Comparison of ENCODE assay signal across 13 mouse cellular contexts in the genomic region with DNA sequence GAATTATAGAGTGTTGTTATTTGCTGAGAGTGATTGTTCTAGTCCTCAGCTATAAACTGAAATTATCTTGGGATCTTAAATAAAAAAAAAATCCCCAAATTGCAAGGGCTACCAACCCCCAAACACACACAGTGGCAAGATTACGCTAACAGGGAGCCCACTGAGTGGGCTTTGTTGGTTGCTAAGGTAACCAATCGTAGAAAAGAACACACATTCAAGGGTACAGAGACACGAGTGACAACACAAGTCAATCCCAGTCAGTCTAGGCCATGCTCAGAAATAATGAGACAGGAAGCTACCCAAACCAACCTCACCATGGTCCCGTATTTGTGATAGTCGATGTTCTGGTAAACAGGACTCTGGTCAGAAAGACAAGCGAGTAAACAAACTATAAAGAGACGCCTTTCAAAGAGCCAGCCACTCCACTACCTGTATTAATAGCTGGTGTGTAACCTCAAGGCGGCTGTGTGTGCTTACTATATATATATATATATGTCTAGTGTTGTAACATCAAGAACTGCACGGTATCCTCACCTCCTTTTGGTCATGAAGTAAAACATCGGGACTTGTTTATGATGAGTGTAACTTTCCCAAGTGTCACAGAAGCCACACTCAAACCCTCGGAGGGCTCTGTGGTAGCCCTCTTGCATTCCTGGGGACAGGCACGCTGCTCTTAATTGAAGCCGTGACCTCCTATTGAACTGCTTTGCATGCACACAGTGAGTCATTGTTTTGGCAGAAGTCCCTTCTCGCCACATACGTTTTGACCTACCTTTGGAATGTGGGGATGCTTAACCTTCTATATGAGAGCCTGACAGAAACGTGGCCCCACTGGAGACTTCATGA. TPM values are rescaled to one million over a fixed set of nuclear protein-coding genes. Genes with fewer than 3 reads are reported as not detected.
DNase-seq lines count a peak whose midpoint lies in the region; ATAC-seq lines count a peak whose summit lies in the region.
"Had no signal": no experiment of that assay in that cellular context is flagged by ENCODE, and none has a peak within 500 bp of the region (broad histone marks: within the 10 kb centered on the region; RNA-seq: fewer than 3 reads in every experiment).

No protein-coding gene starts in this region.

- peak; percentile 35 for DNase-seq in adrenal gland, postnatal 10 days
- DNase-seq in adrenal gland, postnatal 25 days: no peak
- DNase-seq in midbrain, embryonic 10.5 days (ENCODE audit: low spot score): no peak
- DNase-seq in forelimb bud, embryonic 11.5 days (ENCODE audit: low read depth, low spot score): peak; percentile 58
- peak; percentile 46 for DNase-seq in retina, embryonic 14.5 days (ENCODE audit: low spot score)
- DNase-seq in spleen, adult 18-20 months: no peak
- no peak for DNase-seq in gastrocnemius, postnatal 25 days
- DNase-seq: B cell, adult 2 months; cerebellum, adult 9-10 months; kidney, adult 11 months had no signal

- H3K36me3 ChIP-seq in midbrain, embryonic 13.5 days: no peaks in the 10 kb centered on the region
- H3K36me3 ChIP-seq in midbrain, embryonic 10.5 days: no peaks in the 10 kb centered on the region
- H3K36me3 ChIP-seq: neural tube, embryonic 12.5 days had no signal

- H3K4me1 ChIP-seq in midbrain, embryonic 13.5 days (replicated peaks): peaks cover 9% of the 10 kb centered on the region
- peaks cover 22% of the 10 kb centered on the region for H3K4me1 ChIP-seq in midbrain, embryonic 10.5 days

- ATAC-seq in midbrain, embryonic 13.5 days: 0 out of 2 replicates have a peak, but pooled peaks have one; percentile 53
- ATAC-seq: activated CD4-positive, CD25-positive, alpha-beta regulatory T cell, adult 4 months had no signal

- WGBS in midbrain, embryonic 13.5 days: 41% methylated on average over 16 of the region's 16 CpGs
- 54% methylated on average over 16 of the region's 16 CpGs for WGBS in midbrain, embryonic 10.5 days

- peaks cover 3% of the 10 kb centered on the region; the same call in 1 of the 2 replicates for H3K27me3 ChIP-seq in midbrain, embryonic 13.5 days
- H3K27me3 ChIP-seq in midbrain, embryonic 10.5 days (ENCODE audit: low read depth, poor library complexity, severe bottlenecking): no peaks in the 10 kb centered on the region
- H3K27me3 ChIP-seq: neural tube, embryonic 12.5 days had no signal

- H3K9ac ChIP-seq in midbrain, embryonic 13.5 days (replicated peaks): no peak overlapping the region
- H3K9ac ChIP-seq: neural tube, embryonic 12.5 days had no signal

- no peak overlapping the region for H3K27ac ChIP-seq in midbrain, embryonic 13.5 days
- H3K27ac ChIP-seq in midbrain, embryonic 10.5 days (replicated peaks): no peak overlapping the region
- H3K27ac ChIP-seq: neural tube, embryonic 12.5 days had no signal

- no peaks in the 10 kb centered on the region for H3K9me3 ChIP-seq in midbrain, embryonic 13.5 days
- no peaks in the 10 kb centered on the region for H3K9me3 ChIP-seq in midbrain, embryonic 10.5 days (replicated peaks)
- H3K9me3 ChIP-seq: neural tube, embryonic 12.5 days had no signal

- H3K4me2 ChIP-seq in midbrain, embryonic 13.5 days (replicated peaks): no peak overlapping the region
- H3K4me2 ChIP-seq: neural tube, embryonic 12.5 days had no signal

- no peak overlapping the region for H3K4me3 ChIP-seq in midbrain, embryonic 13.5 days (replicated peaks)
- H3K4me3 ChIP-seq in midbrain, embryonic 10.5 days: no peak overlapping the region
- H3K4me3 ChIP-seq: neural tube, embryonic 12.5 days had no signal

RNA-seq across cellular contexts. Expression of gene Frmd6, which starts 30.5 kb away (rescaled TPM):
- total RNA-seq in adrenal gland, postnatal 10 days (2021): 10 to 100 TPM; 32.0 to 38.6 TPM
- 46.7 and 48.9 TPM in 2 replicates for total RNA-seq in adrenal gland, postnatal 25 days (2021)
- 7.4 and 7.7 TPM in 2 replicates for polyA plus RNA-seq in midbrain, embryonic 13.5 days (2015; fragmentation: Nextera tagmentation; extraction: Ambion mirVana)
- 18.0 and 19.2 TPM in 2 replicates for polyA plus RNA-seq in midbrain, embryonic 10.5 days (2016; fragmentation: Nextera tagmentation; extraction: Ambion mirVana)
- total RNA-seq in gastrocnemius, postnatal 25 days (2021): 10 to 100 TPM; 13.6 to 16.1 TPM

Comparison
In these comparisons a context has a peak if more than half of its experiments do, and no peak if none do; other contexts are left out.
1. DNase-seq: peak in adrenal gland, postnatal 10 days (single experiment), forelimb bud, embryonic 11.5 days (single experiment) and retina, embryonic 14.5 days (single experiment); none in adrenal gland, postnatal 25 days (single experiment), midbrain, embryonic 10.5 days (single experiment), spleen, adult 18-20 months (0 of 2) and gastrocnemius, postnatal 25 days (single experiment).